Mouse (Mus musculus) erythroid progenitor cell, adult 5-6 weeks (primary cell): ENCODE results near the gene Spon1. TPM values are rescaled to one million over a fixed set of nuclear protein-coding genes. Genes with fewer than 3 reads are reported as not detected.

Experiments used
- ATAC-seq: replicated peaks from 2 replicates; pipeline ENCODE4 v1.8.0; 2016; ENCODE audit warnings: moderate number of reproducible peaks, mild to moderate bottlenecking, moderate TSS enrichment, inconsistent platforms; ENCODE audit not compliant: poor library complexity, low FRiP score, severe bottlenecking
- total RNA-seq, 2 experiments: library from RNA; stranded (forward) in 1 of 2; stranded (reverse) in 1 of 2; fragments of 150-400 nt in 1 of 2; fragments of 186-747, 209-891 nt in 1 of 2; gene quantifications; 2 replicates each; pipeline versions ENCODE4 v1.2.3 to v1.2.4; 2015 to 2017; ENCODE audit warnings: low replicate concordance in 2 of 2

Gene Spon1
- total RNA-seq, 2 experiments from 2014 or later, result 0.84 TPM; not detected in 1

DNA sequence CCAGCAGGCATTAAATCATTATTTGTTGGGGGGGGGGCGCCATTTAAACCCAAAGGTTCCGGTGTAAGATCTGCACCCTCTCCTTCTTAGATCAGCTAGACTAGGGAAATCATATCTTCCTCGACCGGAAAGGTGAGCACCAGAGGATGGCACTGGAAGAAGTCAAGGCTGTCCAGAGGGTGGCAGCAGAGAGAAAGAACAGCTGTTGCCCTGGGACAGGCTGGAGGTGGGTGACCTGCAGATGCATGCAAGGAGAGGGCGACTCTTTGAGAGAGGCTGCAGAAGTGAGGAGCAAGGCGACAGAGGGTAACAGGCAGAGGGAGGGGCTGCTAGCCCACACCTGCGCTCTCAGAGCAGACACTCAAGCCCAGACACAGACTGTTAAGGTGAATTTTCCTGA, 8.2 kb downstream of the Spon1 start:
- no peak for ATAC-seq

DNA sequence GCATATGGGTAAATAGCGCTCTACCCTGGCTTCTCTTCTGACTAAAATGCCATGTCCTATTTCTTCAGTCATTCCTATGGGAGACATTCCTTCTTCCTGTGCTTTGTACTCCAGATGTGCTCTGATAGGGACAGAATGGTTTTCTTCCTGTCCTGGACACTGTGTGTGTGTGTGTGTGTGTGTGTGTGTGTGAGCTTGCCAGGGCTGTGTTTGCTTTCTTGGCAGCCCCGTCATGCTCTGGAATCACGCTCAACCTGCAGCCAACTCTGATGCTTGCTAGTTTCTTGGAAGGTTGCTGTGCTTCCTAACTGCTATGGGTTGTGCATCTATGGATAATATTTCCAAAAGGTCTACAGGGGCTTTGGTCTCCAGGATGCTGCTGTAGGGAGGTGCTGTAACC, 9.1 kb downstream of the Spon1 start:
- ATAC-seq, result no peak

DNA sequence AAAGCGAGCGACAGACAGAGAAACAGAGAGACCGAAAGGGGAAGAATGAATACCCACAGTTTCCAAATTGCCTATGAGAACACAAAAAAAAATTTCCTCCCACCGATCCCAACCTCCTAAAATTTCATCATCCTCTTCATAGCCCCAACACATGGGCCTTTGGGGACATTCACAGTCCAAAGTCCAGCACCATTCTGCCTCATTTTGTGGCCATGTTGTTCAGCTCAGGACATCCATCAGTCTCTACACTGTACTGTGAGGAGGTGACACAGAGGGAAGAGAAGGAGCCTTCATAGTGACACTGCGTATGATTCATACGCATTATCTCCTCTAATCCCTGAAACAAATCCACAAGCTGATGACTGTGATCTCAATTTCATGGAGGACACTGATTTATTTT, 12.7 kb downstream of the Spon1 start:
- ATAC-seq, result no peak

DNA sequence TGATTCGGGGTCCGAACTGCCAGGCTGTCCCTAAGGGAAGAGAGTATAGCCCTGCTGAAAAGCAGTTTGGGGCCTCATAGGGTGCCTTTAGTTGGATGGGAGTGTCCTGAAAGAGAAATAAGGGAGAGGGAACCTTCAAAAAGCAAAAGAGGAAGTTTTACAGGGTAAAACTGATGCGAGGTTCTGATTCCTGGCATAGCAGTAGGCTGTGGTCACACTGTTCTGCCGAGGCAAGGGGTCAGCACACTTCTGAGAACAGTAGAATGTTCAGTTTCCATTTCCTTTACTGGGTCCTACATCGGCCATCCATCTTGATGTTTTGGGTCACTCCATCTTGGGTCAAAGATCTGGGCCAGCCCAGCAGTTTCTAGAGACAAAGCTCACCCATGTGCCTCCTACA, 14.5 kb downstream of the Spon1 start:
- no peak for ATAC-seq

DNA sequence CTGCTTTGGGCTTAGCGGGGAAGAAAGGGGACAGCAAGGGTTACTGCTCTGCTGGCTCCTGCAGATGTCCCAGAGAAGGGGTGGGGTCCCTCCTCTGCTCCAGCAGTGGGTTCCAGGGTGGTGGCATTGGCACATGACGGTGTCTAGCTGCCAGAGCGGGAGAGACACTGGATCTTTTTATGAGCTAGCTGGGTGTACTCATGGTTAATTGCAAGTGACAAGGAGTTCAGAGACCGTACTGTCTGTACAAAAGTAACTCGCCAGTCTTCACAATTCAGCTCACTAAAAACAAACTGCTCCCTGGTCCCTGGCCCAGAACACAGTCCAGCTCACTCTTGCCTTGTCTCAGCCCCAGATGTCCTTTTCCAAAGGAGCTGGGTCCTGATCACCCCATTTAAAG, 26.2 kb downstream of the Spon1 start:
- no peak for ATAC-seq

DNA sequence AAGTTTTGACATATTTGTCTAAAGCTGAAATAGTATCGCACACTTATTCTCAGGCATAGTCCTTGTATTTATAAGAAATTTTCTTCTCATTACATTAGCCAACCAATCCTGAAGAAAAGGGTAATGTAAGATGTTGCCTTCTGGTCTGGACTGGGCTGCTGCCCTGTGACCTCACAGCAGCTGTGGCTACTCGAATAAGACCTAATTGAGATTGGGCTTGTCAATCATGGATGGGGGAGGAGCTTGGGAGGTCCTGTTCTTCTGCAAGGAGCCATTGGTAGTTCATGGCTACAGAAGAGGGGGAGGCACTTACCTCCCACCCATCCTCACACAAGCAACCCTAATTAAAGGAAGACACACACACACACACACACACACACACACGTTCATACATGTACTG, 27.1 kb downstream of the Spon1 start:
- ATAC-seq, result no peak

DNA sequence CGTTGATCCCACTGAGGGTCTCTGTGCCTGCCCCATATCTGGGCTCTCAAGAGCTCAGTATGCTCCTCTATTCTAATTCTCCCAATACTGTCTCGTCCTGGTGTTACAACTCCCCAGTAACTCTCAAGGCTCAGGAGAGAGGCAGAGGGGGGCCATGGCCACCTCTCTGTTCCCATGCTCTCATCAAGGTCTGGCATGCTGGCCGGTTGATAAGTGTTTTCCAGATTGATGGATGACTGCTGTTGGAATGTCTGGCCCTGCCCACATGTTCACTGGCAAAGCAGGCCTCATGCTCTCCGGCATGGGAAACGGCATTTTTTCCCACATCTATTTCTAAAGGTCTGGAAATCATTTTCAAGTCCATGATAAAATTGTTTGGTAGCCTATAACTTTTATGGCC, 29.4 kb downstream of the Spon1 start:
- ATAC-seq, result no peak

DNA sequence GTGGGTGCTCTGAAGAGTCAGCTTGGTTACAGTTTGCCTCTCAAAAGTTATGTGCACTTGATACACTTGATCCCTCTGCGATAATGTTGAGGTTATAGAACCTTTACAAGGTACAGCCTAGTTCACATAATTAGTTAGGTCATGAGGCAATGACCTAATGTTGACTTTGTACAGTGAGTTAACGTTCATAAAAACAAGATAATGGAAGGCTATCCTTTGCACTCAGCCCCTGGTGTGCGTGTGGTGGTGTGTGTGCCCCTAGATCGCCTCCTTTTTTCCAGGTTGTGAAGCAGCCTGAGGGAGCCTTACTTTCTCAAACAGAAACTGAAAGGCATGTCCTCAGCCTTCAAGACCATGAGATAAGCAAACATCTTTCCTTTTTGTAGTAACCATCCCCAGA, 31.3 kb downstream of the Spon1 start:
- no peak for ATAC-seq

DNA sequence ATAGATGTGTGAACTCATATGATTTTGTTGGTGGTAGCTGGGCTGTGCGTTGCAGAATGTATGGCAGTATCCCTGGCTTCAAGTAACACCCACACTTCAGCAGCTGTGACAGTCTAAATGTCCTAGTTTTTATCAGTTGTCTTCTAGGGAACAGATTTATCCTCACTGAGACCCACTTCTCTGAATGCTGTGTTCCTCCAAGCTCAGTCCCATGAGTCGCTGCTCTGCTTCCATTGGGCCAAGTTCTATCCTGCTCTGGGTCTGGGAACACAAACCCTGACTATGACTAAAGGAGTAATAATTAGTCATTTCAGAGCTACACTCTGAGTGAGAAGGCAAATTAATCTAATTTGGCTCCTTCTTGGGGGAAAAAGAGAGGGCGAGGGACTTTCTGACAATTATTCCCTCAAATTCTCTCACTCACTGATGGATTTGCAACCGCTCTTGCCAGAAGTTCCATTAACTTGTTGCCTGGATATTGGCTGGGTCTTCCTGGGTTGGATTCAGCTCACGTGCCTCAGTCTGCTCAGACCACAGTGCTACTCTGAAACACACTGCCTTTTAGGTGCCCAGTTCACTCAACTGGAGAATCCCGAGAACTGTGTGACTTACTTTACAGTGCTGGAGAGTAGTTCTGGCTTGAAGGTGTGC, 32.9 kb downstream of the Spon1 start:
- ATAC-seq, result no peak

DNA sequence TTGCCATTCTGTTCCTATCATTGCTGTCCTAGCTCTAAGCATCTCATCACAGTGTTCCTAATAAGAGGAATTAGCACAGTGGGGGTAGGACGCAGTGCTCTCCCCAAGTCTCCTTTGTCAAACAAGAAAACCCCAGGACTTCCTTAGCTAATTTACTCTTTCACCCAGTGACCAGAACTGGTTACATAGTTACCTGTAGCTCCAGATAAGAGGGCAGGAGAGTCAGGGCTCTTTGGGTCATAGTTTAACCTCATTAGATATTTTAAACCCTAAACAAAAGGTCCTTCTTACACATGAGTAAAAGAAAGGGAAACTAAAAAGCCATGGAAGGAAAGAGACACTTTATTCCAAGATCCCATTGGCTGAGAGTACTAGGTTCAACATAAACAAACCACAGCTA, 44.0 kb downstream of the Spon1 start:
- ATAC-seq, result no peak

DNA sequence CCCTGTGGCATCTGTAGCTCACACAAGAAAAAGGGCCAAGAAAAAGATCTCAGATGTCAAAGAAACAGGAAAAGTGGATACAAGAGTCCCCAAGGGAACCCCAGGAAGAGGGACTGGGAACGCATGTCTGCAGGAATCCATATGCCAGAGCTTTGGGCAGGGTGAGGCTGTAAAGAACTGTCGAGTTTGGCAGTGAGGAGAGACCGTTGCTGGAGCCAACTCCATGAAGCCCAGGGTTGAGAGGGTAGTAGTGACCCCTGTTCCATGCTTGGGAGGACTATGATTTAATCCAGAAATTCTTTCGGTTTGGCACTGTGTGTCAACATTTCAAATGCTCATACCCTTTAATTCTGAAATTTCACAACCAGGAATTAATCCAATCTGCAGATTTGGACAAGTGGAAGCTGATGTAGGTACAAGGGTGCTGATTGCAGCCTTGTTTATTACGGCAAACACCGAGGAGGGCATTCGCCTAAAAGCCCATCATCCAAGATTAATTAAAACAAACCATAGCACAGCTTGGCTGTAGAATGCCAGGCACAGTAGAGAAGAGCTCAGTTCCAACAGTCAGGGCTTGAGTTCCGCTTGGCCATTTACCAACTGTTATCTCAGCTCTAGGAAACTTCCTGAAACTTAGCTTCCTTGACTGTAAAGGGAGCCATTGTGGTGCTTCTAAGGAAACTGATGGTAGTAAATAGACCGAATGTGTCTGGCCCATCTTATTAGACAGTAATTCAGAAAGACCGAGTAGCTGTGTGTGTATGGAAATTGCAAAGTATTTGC, 45.8 kb downstream of the Spon1 start:
- no peak for ATAC-seq

DNA sequence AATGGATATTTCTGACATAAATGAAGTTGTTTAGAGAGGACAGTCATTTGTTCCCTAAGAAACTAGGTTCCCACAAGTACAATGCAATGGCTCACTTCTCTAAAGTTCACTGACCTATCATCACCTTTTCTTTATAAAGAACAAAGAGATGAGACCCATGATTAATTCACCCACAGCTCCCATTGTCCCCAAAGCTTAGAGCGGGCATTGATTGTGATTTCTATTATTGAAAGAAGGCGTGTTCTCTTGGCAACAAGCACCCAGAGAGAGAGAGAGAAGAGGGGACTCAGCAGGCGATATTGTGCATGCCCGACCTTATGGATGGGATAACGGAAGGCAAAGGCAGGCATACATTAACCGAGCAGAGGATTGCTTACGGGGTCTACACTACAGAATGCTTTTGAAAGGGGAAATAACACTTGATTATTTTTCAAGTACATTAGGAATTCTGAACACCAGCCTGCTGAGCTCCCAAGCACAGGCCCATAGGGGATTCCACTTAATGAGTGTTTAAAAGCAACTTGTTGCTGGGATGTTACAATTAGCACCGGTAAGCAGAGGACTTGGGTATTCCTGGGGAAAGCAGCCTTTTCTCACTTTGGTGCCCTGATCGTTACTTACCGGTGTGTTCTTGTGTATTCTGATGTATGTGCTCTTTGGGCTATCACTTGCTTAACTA, 48.4 kb downstream of the Spon1 start:
- ATAC-seq, result no peak

DNA sequence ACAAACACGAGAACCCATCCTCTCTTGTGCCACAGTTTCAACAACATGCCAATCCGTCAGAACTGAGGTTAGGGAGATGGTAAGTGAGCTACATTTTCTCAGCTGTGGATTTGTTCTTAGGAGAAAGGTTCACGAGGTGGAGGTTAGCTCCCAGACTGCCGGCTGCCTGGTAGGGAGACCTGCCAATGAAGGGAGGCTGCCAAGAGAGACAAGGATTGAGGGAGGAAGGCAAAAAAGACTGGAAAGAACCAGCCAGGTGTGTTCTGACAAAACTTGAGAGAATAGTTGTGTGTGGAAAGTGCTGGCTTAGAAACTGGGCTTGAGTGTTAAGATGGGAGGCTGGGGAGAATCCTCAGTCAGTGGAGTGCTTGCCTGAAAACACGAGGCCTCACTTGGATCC, 49.9 kb downstream of the Spon1 start:
- no peak for ATAC-seq

DNA sequence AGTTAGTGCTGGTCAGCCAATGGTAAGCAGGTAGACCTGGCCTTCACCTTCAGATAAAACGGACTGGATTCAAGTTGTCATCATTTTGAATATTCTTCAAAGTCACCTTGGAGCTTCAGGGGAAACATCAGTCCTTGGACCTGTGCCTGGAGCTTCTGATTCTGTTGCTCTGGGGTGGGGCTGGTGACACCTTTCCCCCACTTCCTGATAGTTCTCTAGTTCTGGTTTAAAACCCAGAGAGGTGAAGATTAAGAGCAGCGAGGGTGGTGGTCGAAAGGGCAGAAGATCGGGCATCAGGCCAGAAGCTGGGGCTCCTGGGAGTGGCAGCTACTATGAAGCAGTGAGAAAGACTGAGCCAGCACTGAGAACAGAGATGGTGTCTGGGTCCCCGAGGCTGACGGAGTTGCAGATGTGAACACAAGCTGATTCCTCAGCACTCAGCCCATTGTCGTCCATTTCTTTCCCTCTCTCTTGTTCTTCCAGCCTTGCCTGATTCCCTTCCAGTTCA, 51.1 kb downstream of the Spon1 start:
- no peak; the same call in 1 of the 2 replicates for ATAC-seq

DNA sequence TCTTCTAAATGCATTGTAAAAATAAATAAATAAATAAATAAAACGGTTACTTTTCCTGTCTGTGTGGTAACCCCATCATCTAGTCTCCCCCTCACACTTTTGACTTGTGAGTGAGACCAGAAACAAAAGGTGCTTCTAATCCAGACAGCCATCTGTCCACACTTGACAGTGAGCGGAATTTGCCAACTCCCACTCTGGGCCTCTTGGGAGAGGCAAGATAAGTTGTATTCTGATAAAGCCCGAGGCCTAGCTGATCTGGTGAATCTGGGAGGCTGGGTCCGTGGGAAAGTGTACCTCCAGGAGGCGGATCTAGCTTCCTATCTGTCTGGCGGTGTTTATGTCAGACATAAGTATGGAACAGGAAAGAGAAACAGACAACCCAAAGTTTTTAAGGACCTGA, 52.3 kb downstream of the Spon1 start:
- ATAC-seq, result no peak

DNA sequence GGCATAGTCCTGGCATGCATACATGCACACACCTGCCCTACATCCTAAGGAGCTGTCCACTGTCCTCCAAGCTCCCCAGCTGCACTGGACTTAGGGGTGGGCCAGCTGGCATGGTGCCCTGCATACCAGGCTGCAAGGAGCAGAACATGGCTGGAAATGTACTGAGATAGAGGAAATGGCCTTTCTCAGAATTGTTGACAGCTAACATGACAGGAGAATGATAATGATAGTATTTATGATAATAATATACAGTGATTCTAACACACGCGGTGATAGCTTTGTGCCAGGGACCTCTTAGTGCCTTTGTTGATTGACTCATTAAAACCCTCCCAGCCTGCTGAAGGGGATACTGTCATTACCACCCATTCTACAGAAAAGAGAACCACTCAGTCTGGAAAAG, 54.4 kb downstream of the Spon1 start:
- ATAC-seq, result no peak

DNA sequence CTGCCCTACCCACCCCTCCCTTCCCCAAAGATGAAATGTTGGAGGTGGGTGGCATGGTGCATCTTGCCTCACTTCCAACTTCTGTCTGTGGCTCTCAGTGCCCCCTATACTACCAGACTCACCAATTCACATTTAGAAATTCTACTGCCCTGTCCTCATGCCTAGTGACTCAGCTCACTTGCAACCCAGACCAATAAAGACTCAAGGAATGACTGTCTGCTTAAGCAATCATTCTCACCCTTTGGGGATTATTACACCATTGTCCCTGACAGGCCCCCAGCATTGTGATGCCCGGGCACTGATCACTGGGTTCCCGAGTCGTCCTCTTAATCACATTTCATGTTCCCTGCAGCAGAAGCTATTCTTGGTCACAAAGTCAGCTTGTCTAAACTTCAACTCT, 57.2 kb downstream of the Spon1 start:
- no peak for ATAC-seq

DNA sequence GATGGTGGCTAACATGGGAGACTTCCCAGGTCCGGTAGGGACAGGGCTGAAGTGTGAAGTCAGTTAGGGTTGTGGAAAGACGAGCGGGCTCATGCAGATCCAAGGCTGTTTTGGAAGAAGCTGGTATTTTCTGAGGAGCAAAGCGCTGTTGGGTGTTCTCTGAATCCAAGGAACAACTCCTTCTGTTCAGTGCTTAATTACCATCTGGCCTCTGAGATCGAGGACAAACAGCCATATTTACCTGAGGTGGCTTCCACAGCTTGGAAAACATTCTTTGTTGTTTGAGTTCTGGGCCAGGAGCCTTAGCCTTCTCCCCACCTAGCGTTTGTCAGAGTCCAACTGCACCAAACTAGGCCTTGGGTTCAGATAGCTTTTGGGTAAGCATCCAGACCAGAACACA, 58.9 kb downstream of the Spon1 start:
- no peak for ATAC-seq

DNA sequence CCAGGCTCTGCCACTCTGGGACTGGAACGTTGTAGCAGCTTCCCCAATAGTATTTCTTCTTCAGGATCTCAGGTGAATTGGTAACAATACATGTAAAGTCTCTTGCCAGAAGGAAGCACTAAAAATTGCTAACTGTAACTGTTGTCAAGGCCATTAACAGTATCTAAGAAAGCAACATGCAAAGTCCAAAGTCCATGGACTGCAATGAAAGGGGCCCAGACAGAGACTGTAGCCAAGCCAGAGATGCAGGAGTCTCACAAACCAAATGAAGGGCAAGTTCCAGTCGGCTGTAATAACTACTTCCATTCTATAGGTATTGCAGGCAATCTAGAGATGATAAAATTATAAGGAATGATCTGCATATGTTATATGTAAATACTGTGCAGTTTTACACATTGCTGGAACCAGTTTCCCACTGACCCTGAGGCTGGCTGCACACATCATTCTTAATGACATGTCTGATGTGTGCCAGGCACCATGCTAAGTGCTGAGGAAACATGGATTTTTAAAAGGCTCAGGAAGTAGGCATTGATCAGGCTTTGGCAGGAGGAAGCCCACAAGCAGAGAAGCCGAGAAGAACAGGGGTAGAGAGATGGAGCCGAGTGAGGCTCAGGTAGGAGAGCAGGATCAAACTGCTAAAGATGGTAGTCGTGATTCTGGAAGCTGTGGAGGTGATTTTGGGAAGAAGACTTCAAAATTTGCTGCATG, 59.9 kb downstream of the Spon1 start:
- no peak for ATAC-seq

DNA sequence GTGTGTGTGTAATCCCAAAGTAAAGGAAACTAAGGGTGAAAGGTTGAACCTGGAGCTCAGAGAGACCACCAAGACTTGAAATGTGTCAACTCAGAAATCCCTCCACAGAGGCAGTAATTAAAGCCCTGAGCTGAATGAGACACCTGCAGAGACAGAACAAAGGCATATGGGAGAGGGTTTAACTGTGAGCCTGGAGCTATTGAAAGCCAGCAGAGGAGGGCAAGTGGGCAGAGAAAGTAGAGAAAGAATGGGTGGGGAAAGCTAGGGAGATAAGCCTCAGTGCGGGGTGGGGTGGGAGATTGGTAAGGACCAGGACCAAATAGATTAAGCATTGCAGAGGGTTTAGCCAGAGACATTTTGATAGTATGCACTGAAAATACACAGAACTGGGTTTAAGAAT, 60.7 kb downstream of the Spon1 start:
- no peak for ATAC-seq
